Mouse (Mus musculus) erythroblast, embryonic 14.5 days (primary cell): Measurements from ENCODE around the gene Nelfb.

ENCODE experiments used
- GATA1 ChIP-seq: IDR thresholded peaks from 2 replicates; pipeline ENCODE4 v1.6.1; 2012; ENCODE audit warnings: low read length, inconsistent platforms, mixed read lengths
- TAL1 ChIP-seq: IDR thresholded peaks from 3 replicates; pipeline ENCODE4 v1.6.1; 2012; ENCODE audit warnings: low read length, inconsistent platforms, mixed read lengths

GRCm38 (mm10) chr2:25183336-25183735, 28.0 kb downstream of the Nelfb start:
- TF ChIP-seq GATA1 (no peak), TAL1 (no peak)
